8 mouse cellular contexts compared by ENCODE assay signal in genomic region chr7:49923376-49923775, GRCm38 (mm10). TPM values are rescaled to one million over a fixed set of nuclear protein-coding genes. Genes with fewer than 3 reads are reported as not detected.
DNase-seq lines count a peak whose midpoint lies in the region; ATAC-seq lines count a peak whose summit lies in the region.

No protein-coding gene starts in this region.

- no peak overlapping the region for H3K4me2 ChIP-seq in hindbrain, embryonic 12.5 days (replicated peaks)

- no peaks in the 10 kb centered on the region for H3K36me3 ChIP-seq in hindbrain, embryonic 12.5 days

- peak; percentile 59 for DNase-seq in MEL-GATA-1-ER (ENCODE audit: extremely low read depth, low read depth)
- peak; percentile 82 for DNase-seq in cerebellum, adult 9-10 months
- DNase-seq in frontal cortex, postnatal 10 days (ENCODE audit: low spot score in 2 of 2), result peak; percentile 70 to 81
- peak; percentile 85 to 92 for DNase-seq in layer of hippocampus, postnatal 14 days (ENCODE audit: low spot score in 2 of 2)
- DNase-seq in lung, postnatal 14 days, result peak; percentile 78
- peak; percentile 55 for DNase-seq in retina, adult 2 months (ENCODE audit: low read depth, low spot score)
- peak; percentile 55 for DNase-seq in thymus, postnatal 25 days

- peak overlapping the region; percentile 85 for H3K27ac ChIP-seq in hindbrain, embryonic 12.5 days

- no peak overlapping the region for H3K9ac ChIP-seq in hindbrain, embryonic 12.5 days

- peak; percentile 82 for ATAC-seq in hindbrain, embryonic 12.5 days (ENCODE audit: low FRiP score)

- H3K9me3 ChIP-seq in hindbrain, embryonic 12.5 days (replicated peaks), result peaks cover 2% of the 10 kb centered on the region; the same call in 1 of the 2 replicates

- under 1% methylated on average over 13 of the region's 13 CpGs for WGBS in hindbrain, embryonic 12.5 days

- H3K4me1 ChIP-seq in hindbrain, embryonic 12.5 days, result peaks cover 6% of the 10 kb centered on the region

- no peak overlapping the region for H3K4me3 ChIP-seq in hindbrain, embryonic 12.5 days

- H3K27me3 ChIP-seq in hindbrain, embryonic 12.5 days, result peaks cover 36% of the 10 kb centered on the region

RNA-seq across cellular contexts. Expression of gene Slc6a5, which starts 13.4 kb away (rescaled TPM):
- 8.2 and 10.0 TPM in 2 replicates for polyA plus RNA-seq in hindbrain, embryonic 12.5 days (2016; fragmentation: Nextera tagmentation; extraction: Ambion mirVana)
- total RNA-seq in layer of hippocampus, postnatal 14 days (2021), result under 1 TPM; 0.12 to 0.14 TPM

RNA-seq across cellular contexts. Expression of gene Nell1, which starts 51.3 kb away (rescaled TPM):
- 6.4 and 7.8 TPM in 2 replicates for polyA plus RNA-seq in hindbrain, embryonic 12.5 days (2016; fragmentation: Nextera tagmentation; extraction: Ambion mirVana)
- total RNA-seq in layer of hippocampus, postnatal 14 days (2021), result 10 to 100 TPM; 57.7 to 66.7 TPM
